Mouse (Mus musculus): ENCODE measurements around the gene Steap3. TPM values are rescaled to one million over a fixed set of nuclear protein-coding genes. Genes with fewer than 3 reads are reported as not detected.

Gene Steap3
- polyA plus RNA-seq, 1 experiment from 2014 or later = 85.3 TPM

- no peak for DNase-seq (ENCODE audit: low read depth, low spot score)
- TF ChIP-seq CTCF (IDR thresholded peaks at IDR 0.05) = no peak
- ATAC-seq = no peak
- ChIA-PET CTCF (interaction anchor here (1.1 to 1.9 kb wide), 3 partner anchors 13 to 70 kb away, joined by 3 to 5 read pairs (median 4); no protein-coding TSS in a partner anchor), POLR2A (no interaction called here)
- H3K27me3 ChIP-seq = no peaks in the 10 kb centered on the region
- in situ Hi-C loops (cut with MboI; ENCODE audit: low pct_unique_long_range_greater_than_20kb) = no loop called here
These were observed 104.5 kb downstream of the Steap3 start for GRCm38 (mm10) chr1:120168016-120168415.

GRCm38 (mm10) chr1:120162616-120163015 lies 109.9 kb downstream of the Steap3 start:
- H3K27me3 ChIP-seq = no peaks in the 10 kb centered on the region
- ATAC-seq = no peak
- ChIA-PET POLR2A (interaction anchor here (0.5 kb wide), 1 partner anchor 13 kb away, joined by 4 read pairs; no protein-coding TSS in a partner anchor), CTCF (interaction anchor here (0.9 kb wide), 1 partner anchor 12 kb away, joined by 3 read pairs; no protein-coding TSS in a partner anchor)
- in situ Hi-C loops (cut with MboI; ENCODE audit: low pct_unique_long_range_greater_than_20kb) = no loop called here
- no peak for TF ChIP-seq CTCF (IDR thresholded peaks at IDR 0.05)
- DNase-seq (ENCODE audit: low read depth, low spot score) = no peak

- no peak for ATAC-seq
- ChIA-PET POLR2A (no interaction called here), CTCF (no interaction called here)
- no peaks in the 10 kb centered on the region for H3K27me3 ChIP-seq
- in situ Hi-C loops (cut with MboI; ENCODE audit: low pct_unique_long_range_greater_than_20kb) = no loop called here
- DNase-seq (ENCODE audit: low read depth, low spot score) = no peak
- TF ChIP-seq CTCF (IDR thresholded peaks at IDR 0.05) = no peak
These were observed 111.0 kb downstream of the Steap3 start for GRCm38 (mm10) chr1:120161502-120161901.

- no peak for TF ChIP-seq CTCF (IDR thresholded peaks at IDR 0.05)
- H3K27me3 ChIP-seq = no peaks in the 10 kb centered on the region
- ATAC-seq (no peak), DNase-seq (ENCODE audit: low read depth, low spot score) (no peak)
- ChIA-PET POLR2A (no interaction called here), CTCF (interaction anchor here (0.7 kb wide), 1 partner anchor 1281 kb away, joined by 3 read pairs; no protein-coding TSS in a partner anchor)
- in situ Hi-C loops (cut with MboI; ENCODE audit: low pct_unique_long_range_greater_than_20kb) = no loop called here
These were observed 113.9 kb downstream of the Steap3 start for GRCm38 (mm10) chr1:120158474-120159127.

GRCm38 (mm10) chr1:120155325-120155724 lies 117.2 kb downstream of the Steap3 start:
- no peaks in the 10 kb centered on the region for H3K27me3 ChIP-seq
- DNase-seq (ENCODE audit: low read depth, low spot score) = no peak
- peak; percentile 91 for TF ChIP-seq CTCF (IDR thresholded peaks at IDR 0.05)
- in situ Hi-C loops (cut with MboI; ENCODE audit: low pct_unique_long_range_greater_than_20kb) = no loop called here
- ATAC-seq = no peak
- CTCF ChIA-PET = interaction anchor here (0.9 to 1.9 kb wide), 15 partner anchors 8 to 126 kb away, joined by 3 to 11 read pairs (median 4); no protein-coding TSS in a partner anchor
- POLR2A ChIA-PET = no interaction called here

GRCm38 (mm10) chr1:120154232-120154631 lies 118.3 kb downstream of the Steap3 start:
- ATAC-seq = no peak
- ChIA-PET CTCF (interaction anchor here (1.0 to 1.9 kb wide), 6 partner anchors 9 to 55 kb away, joined by 3 to 11 read pairs (median 4); no protein-coding TSS in a partner anchor), POLR2A (no interaction called here)

GRCm38 (mm10) chr1:120146994-120147393 lies 125.5 kb downstream of the Steap3 start:
- POLR2A ChIA-PET = no interaction called here
- DNase-seq (ENCODE audit: low read depth, low spot score) = no peak
- peak; percentile 52 for TF ChIP-seq CTCF (IDR thresholded peaks at IDR 0.05)
- no peaks in the 10 kb centered on the region for H3K27me3 ChIP-seq
- in situ Hi-C loops (cut with MboI; ENCODE audit: low pct_unique_long_range_greater_than_20kb) = loop anchor here (5.0 kb wide), 2 partner anchors 50 to 120 kb away; no protein-coding TSS in a partner anchor
- CTCF ChIA-PET = interaction anchor here (0.9 to 1.5 kb wide), 3 partner anchors 8 to 44 kb away, joined by 3 to 6 read pairs (median 4); no protein-coding TSS in a partner anchor
- ATAC-seq = no peak

More at GRCm38 (mm10) chr1:120154232-120154631, 118.3 kb downstream of the Steap3 start:
- in situ Hi-C loops (cut with MboI; ENCODE audit: low pct_unique_long_range_greater_than_20kb) = no loop called here
- TF ChIP-seq CTCF (IDR thresholded peaks at IDR 0.05) = peak; percentile 39
- DNase-seq (ENCODE audit: low read depth, low spot score) = no peak
- no peaks in the 10 kb centered on the region for H3K27me3 ChIP-seq

- DNase-seq (ENCODE audit: low read depth, low spot score) = no peak
- in situ Hi-C loops (cut with MboI; ENCODE audit: low pct_unique_long_range_greater_than_20kb) = loop anchor here (5.0 kb wide), 2 partner anchors 48 to 118 kb away; no protein-coding TSS in a partner anchor
- no peak for ATAC-seq
- H3K27me3 ChIP-seq = no peaks in the 10 kb centered on the region
- ChIA-PET CTCF (interaction anchor here (1.0 to 2.1 kb wide), 3 partner anchors 9 to 48 kb away, joined by 3 to 7 read pairs (median 3); no protein-coding TSS in a partner anchor), POLR2A (no interaction called here)
- no peak for TF ChIP-seq CTCF (IDR thresholded peaks at IDR 0.05)
These were observed 126.8 kb downstream of the Steap3 start for GRCm38 (mm10) chr1:120145527-120146216.

- ChIA-PET CTCF (interaction anchor here (0.9 to 1.2 kb wide), 3 partner anchors 11 to 15 kb away, joined by 3 read pairs; no protein-coding TSS in a partner anchor), POLR2A (no interaction called here)
- ATAC-seq (peak; percentile 82), DNase-seq (ENCODE audit: low read depth, low spot score) (no peak)
- H3K27me3 ChIP-seq = no peaks in the 10 kb centered on the region
- TF ChIP-seq CTCF (IDR thresholded peaks at IDR 0.05) = no peak
- in situ Hi-C loops (cut with MboI; ENCODE audit: low pct_unique_long_range_greater_than_20kb) = no loop called here
These were observed 130.0 kb downstream of the Steap3 start for GRCm38 (mm10) chr1:120142551-120142950.

Other genes with a start within 250 kb of the Steap3 start
- gene Tmem37, start 198.6 kb downstream of the Steap3 start, polyA plus RNA-seq (2021) = 59.6 TPM
- 680 TPM for gene Dbi, start 151.6 kb downstream of the Steap3 start, polyA plus RNA-seq (2021)
- gene 3110009E18Rik, start 151.5 kb downstream of the Steap3 start, polyA plus RNA-seq (2021) = 10.6 TPM
- not detected for gene C1ql2, start 67.9 kb upstream of the Steap3 start, polyA plus RNA-seq (2021)
- gene Marco, start 232.3 kb upstream of the Steap3 start, polyA plus RNA-seq (2021) = not detected

All from Patski (cell line).